Mouse (Mus musculus) heart, embryonic 14.5 days (tissue): Measurements from ENCODE around the gene Myo18b. TPM values are rescaled to one million over a fixed set of nuclear protein-coding genes. Genes with fewer than 3 reads are reported as not detected.

Source experiments
- ATAC-seq: fragments of 200-750 bp; cut with Nextera tagmentation; 2 replicates; pipeline ENCODE4 v1.8.0; 2017; ENCODE audit warnings: low read depth, moderate TSS enrichment; ENCODE audit not compliant: insufficient number of reproducible peaks, insufficient read depth, low FRiP score
- H3K27ac ChIP-seq, 2 experiments: fragments of 200-500 bp in 1 of 2; fragments of 300-500 bp in 1 of 2; sonication (generic) in 1 of 2; replicated peaks in 1 of 2; 2 replicates each; pipeline ENCODE4 v1.5.1; 2012 to 2014; ENCODE audit warnings: low read depth in 2 of 2, low read length in 2 of 2, control low read depth in 1 of 2, mild to moderate bottlenecking in 1 of 2, mixed read lengths in 1 of 2; ENCODE audit not compliant: control insufficient read depth in 1 of 2, insufficient read depth in 1 of 2
- H3K27me3 ChIP-seq: fragments of 300-500 bp; sonication (generic); 2 replicates; pipeline ENCODE4 v1.6.1; 2014; ENCODE audit warnings: mild to moderate bottlenecking, low read length, control low read depth; ENCODE audit not compliant: control insufficient read depth, insufficient read depth
- H3K36me3 ChIP-seq: fragments of 300-500 bp; sonication (generic); 2 replicates; pipeline ENCODE4 v1.6.1; 2014; ENCODE audit warnings: mild to moderate bottlenecking, control low read depth, low read length, mixed read lengths; ENCODE audit not compliant: control insufficient read depth, insufficient read depth
- H3K4me1 ChIP-seq, 2 experiments: fragments of 200-500 bp in 1 of 2; fragments of 300-500 bp in 1 of 2; sonication (generic) in 1 of 2; 2 replicates each; pipeline ENCODE4 v1.6.1; 2012 to 2014; ENCODE audit warnings: low read length in 2 of 2, control low read depth in 1 of 2, mixed read lengths in 1 of 2; ENCODE audit not compliant: control insufficient read depth in 2 of 2, insufficient read depth in 2 of 2
- H3K4me2 ChIP-seq: fragments of 300-500 bp; sonication (generic); 2 replicates; pipeline ENCODE4 v1.6.1; 2014; ENCODE audit warnings: mild to moderate bottlenecking, low read length
- H3K4me3 ChIP-seq, 2 experiments: fragments of 200-500 bp in 1 of 2; fragments of 300-500 bp in 1 of 2; sonication (generic) in 1 of 2; 2 replicates each; pipeline ENCODE4 v1.5.1; 2012 to 2014; ENCODE audit warnings: low read length in 2 of 2, mild to moderate bottlenecking in 2 of 2, control low read depth in 1 of 2, low read depth in 1 of 2, moderate library complexity in 1 of 2; ENCODE audit not compliant: control insufficient read depth in 1 of 2, insufficient read depth in 1 of 2
- H3K9ac ChIP-seq: fragments of 300-500 bp; sonication (generic); 2 replicates; pipeline ENCODE4 v1.6.1; 2014; ENCODE audit warnings: mild to moderate bottlenecking, low read length
- H3K9me3 ChIP-seq: fragments of 300-500 bp; sonication (generic); 2 replicates; pipeline ENCODE4 v1.6.1; 2016; ENCODE audit warnings: low read length, control low read depth; ENCODE audit not compliant: control insufficient read depth
- WGBS: fragments of 180-500 bp; shearing (Covaris S2); extraction: QIAGEN DNeasy Blood & Tissue Kit; methylation state at CpG from one replicate; pipeline ENCODE4 v1.1.7; 2014; 5-methylcytosine and 5-hydroxymethylcytosine counted together
- polyA plus RNA-seq: library from polyadenylated mRNA; unstranded; fragments of >200 nt; fragmentation: Nextera tagmentation; extraction: Ambion mirVana; gene quantifications from 2 replicates; pipeline ENCODE4 v1.2.1, GENCODE M21; 2014

Myo18b gene
- polyA plus RNA-seq, 1 experiment from 2014 or later: 33.6 TPM

DNA sequence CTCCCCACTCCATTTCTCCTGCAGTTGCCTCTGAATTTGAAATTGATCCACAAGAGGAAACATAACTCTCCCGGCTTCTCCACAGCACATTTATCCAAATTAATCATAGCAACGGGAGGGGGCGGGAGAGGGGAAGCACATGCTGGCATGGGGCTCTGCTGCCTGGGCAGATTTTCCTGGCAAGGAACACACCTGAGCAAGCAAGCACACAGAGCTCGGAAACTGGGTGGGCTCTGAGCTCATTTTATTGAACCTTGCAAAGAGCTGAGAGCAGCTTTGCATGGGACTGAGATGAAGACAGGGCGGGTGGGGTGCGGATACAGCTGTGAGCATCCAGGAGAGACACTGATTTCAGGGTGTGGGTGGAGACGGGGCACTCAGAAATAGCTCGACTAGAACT, 229.0 kb downstream of the Myo18b start:
- no peak overlapping the region for H3K9ac ChIP-seq
- H3K27me3 ChIP-seq: peaks cover 39% of the 10 kb centered on the region
- no peak for ATAC-seq
- H3K4me2 ChIP-seq: no peak overlapping the region
- no peak overlapping the region for H3K27ac ChIP-seq
- H3K36me3 ChIP-seq: no peaks in the 10 kb centered on the region
- WGBS: 74% methylated on average over 8 of the region's 8 CpGs
- H3K4me3 ChIP-seq: no peak overlapping the region
- H3K4me1 ChIP-seq: no peaks in the 10 kb centered on the region
- no peaks in the 10 kb centered on the region for H3K9me3 ChIP-seq

DNA sequence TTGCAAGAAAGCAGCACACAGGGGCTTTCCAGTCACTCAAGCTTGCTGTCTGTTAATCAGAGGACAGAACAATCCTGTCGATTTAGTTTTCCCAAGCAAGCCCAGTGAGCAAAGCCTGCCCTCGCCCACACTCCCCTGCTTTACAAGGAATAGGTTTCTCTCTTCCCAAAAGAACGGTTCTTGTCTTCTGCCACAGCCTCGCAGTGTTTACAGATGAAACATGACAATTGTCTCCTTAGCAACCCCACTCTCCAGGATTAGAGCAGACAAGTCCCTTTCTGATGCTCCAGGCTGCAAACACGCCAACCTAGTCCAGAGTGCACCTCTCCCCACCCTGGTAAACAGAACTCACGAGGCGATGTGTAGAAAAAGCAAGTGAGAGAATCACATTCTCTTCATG, 230.5 kb downstream of the Myo18b start:
- no peak for ATAC-seq
- H3K9ac ChIP-seq: no peak overlapping the region
- no peaks in the 10 kb centered on the region for H3K36me3 ChIP-seq
- H3K27ac ChIP-seq: no peak overlapping the region
- peaks cover 35% of the 10 kb centered on the region for H3K27me3 ChIP-seq
- no peak overlapping the region for H3K4me3 ChIP-seq
- no peaks in the 10 kb centered on the region for H3K9me3 ChIP-seq
- H3K4me1 ChIP-seq: no peaks in the 10 kb centered on the region
- 61% methylated on average over 7 of the region's 7 CpGs for WGBS
- H3K4me2 ChIP-seq: no peak overlapping the region

DNA sequence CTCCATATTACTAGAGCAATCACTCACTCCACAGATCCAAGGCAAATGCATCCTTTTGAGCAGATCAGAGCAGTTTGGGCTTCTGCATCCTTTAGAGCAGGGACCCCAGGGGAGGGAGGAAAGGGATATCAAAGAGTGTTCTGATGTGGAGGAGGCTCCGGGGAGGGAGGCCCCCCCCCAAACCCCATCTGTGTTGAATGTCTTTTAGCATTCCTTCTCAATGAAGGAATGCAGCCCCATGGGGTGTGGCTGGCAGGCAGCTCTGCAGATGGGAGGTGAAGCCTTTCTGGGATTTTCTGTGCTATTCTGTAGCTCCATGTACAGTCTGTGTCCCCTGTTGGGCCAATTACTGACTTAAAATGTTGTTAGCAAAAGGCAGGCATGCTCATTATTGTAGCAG, 232.5 kb downstream of the Myo18b start:
- Histone ChIP-seq H3K4me2 (no peak overlapping the region), H3K27ac (no peak overlapping the region), H3K9me3 (no peaks in the 10 kb centered on the region), H3K4me1 (no peaks in the 10 kb centered on the region), H3K27me3 (peaks cover 43% of the 10 kb centered on the region), H3K4me3 (no peak overlapping the region), H3K36me3 (no peaks in the 10 kb centered on the region), H3K9ac (no peak overlapping the region)
- WGBS: 9% methylated on average over 1 of the region's 1 CpGs
- no peak for ATAC-seq

DNA sequence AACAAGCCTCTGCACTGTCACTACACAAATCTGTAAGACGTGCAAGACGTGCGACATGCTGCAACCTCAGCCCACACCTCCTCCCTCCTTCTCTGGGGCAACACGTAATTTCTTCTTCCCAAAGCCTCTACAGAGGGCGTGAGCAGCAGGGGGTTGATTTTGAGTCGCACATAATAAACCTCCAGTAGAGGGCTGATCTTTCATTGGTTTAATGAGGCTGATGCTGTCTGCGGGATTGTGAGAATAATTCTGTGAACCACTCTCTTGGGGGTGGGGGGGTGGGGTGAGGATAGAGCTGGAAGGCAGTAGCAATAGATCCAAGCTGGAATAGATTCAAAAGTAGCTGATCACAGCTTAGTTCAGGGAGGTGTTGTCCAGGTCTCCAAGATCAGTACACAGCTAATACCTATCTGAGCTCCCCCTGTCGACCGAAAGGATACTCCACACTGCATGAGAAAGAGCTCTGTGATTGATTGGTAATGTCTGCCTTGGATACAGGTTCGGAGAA, 235.2 kb downstream of the Myo18b start:
- Histone ChIP-seq H3K27ac (no peak overlapping the region), H3K36me3 (no peaks in the 10 kb centered on the region), H3K4me1 (no peaks in the 10 kb centered on the region), H3K27me3 (peaks cover 45% of the 10 kb centered on the region), H3K9ac (no peak overlapping the region), H3K4me3 (no peak overlapping the region), H3K4me2 (no peak overlapping the region), H3K9me3 (no peaks in the 10 kb centered on the region)
- ATAC-seq: no peak
- WGBS: 40% methylated on average over 10 of the region's 10 CpGs

DNA sequence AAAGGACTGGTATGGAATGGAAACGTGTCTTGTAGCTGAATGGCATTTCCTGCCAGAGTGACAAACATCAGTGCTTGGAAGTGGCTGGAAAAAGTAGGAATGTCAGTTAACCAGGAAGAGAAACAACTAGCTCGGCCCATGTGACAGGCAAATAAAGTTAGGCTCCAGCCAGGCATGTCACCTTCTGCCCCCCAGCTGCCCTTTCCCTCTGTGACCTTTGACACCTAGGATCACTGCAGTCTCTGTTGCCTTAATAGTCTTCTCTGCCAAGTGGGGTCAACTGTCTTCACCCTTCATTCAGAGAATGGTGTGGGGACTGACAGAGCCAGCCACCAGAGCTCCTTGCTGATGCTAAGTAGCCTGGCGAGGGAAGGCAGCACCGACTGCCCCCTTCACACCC, 236.9 kb downstream of the Myo18b start:
- no peaks in the 10 kb centered on the region for H3K9me3 ChIP-seq
- H3K4me3 ChIP-seq: no peak overlapping the region
- H3K4me1 ChIP-seq: no peaks in the 10 kb centered on the region
- no peak overlapping the region for H3K9ac ChIP-seq
- peaks cover 52% of the 10 kb centered on the region for H3K27me3 ChIP-seq
- no peak overlapping the region for H3K4me2 ChIP-seq
- no peak overlapping the region for H3K27ac ChIP-seq
- WGBS: 42% methylated on average over 4 of the region's 4 CpGs
- no peaks in the 10 kb centered on the region for H3K36me3 ChIP-seq
- ATAC-seq: no peak

DNA sequence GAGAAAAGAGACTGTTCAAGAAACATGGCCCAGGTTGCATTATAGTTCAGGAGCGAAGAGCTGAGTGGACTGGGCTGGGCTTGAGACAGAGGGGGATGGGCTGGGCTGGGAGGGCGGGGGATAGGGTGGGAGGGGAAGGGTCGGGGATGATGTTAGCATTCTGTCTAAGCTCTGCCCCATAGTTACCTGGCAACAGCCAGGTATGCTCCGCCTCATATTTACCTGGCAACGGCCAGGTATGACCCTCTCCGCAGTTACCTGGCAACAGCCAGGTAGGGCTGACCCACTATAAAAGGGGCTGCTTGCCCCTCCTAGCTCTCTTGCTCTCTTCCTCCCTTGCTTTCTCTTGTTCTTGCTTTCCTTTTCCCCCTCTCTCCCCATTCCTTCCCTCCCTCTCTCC, 239.4 kb downstream of the Myo18b start:
- Histone ChIP-seq H3K4me2 (no peak overlapping the region), H3K36me3 (no peaks in the 10 kb centered on the region), H3K9me3 (no peaks in the 10 kb centered on the region), H3K4me3 (no peak overlapping the region), H3K9ac (no peak overlapping the region), H3K27ac (no peak overlapping the region), H3K4me1 (no peaks in the 10 kb centered on the region), H3K27me3 (peaks cover 66% of the 10 kb centered on the region)
- ATAC-seq: no peak
- WGBS: 4% methylated on average over 6 of the region's 6 CpGs

DNA sequence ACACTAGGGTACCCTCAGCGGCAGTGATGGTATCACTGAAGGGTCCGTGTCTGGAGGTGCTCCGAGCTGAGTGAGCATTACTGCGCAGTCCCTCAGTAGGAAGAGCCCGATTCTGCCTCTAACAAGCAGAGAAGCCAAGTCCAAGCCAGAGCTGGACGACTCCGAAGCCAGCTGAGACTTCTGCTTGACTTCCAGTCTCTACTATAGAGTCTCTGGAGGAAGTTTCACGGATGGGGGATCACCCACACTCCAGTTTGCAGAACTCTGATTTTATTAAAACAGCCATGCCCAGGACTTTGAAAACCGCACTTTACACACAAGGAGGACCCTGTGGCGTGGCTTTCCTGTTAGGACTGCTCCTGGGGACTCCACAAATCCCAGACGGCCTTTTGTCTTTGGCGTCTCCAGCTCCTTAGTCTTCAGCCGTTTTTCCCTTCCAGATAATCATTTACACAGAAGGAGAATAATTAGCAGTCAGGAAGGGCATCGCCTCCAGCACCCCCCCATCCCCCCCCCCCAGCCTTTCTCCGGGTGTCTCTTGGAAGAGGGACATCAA, 240.1 kb downstream of the Myo18b start:
- no peak overlapping the region for H3K4me3 ChIP-seq

DNA sequence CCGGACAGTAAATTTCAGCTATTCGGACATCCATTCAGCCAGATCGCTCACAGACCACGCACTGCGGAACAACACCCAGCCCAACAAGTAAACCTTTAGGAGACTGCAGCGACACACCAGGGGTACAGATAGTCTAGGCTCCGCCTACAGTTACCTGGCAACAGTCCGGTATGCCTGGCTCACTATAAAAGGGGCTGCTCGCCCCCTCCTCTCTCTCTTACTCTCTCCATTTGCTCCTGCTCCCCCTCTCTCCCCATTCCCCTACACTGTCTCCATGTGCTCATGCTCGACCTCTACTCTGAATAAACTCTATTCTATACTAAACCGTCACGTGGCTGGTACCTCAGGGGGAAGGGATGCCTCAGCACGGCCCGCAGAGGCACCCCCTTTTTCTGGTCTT, 240.6 kb downstream of the Myo18b start:
- Histone ChIP-seq H3K9ac (no peak overlapping the region), H3K4me1 (no peaks in the 10 kb centered on the region), H3K9me3 (no peaks in the 10 kb centered on the region), H3K4me3 (no peak overlapping the region), H3K36me3 (no peaks in the 10 kb centered on the region), H3K27me3 (peaks cover 72% of the 10 kb centered on the region), H3K4me2 (no peak overlapping the region), H3K27ac (no peak overlapping the region)
- 4% methylated on average over 14 of the region's 14 CpGs for WGBS
- ATAC-seq: no peak

More for the DNA sequence above, 240.1 kb downstream of the Myo18b start:
- Histone ChIP-seq H3K9me3 (no peaks in the 10 kb centered on the region), H3K4me1 (no peaks in the 10 kb centered on the region), H3K36me3 (no peaks in the 10 kb centered on the region), H3K27me3 (peaks cover 72% of the 10 kb centered on the region), H3K9ac (no peak overlapping the region), H3K27ac (no peak overlapping the region), H3K4me2 (no peak overlapping the region)
- ATAC-seq: no peak
- 2% methylated on average over 15 of the region's 15 CpGs for WGBS
